ENCODE assay signal across 16 mouse cellular contexts in genomic region chr7:98109771-98110170, GRCm38 (mm10). TPM values are rescaled to one million over a fixed set of nuclear protein-coding genes. Genes with fewer than 3 reads are reported as not detected.
DNase-seq lines count a peak whose midpoint lies in the region; ATAC-seq and TF ChIP-seq lines count a peak whose summit lies in the region.
"Had no signal": no experiment of that assay in that cellular context is flagged by ENCODE, and none has a peak within 500 bp of the region (broad histone marks: within the 10 kb centered on the region; RNA-seq: fewer than 3 reads in every experiment).

No protein-coding gene starts in this region.

- no peak overlapping the region for H3K27ac ChIP-seq in midbrain, embryonic 10.5 days (replicated peaks)
- no peak overlapping the region for H3K27ac ChIP-seq in midbrain, embryonic 15.5 days
- H3K27ac ChIP-seq in thymus, adult 2 months (ENCODE audit: control insufficient read depth, insufficient read depth, low read length) = no peak overlapping the region
- H3K27ac ChIP-seq: embryonic facial prominence, embryonic 13.5 days; forebrain, embryonic 12.5 days; hindbrain, embryonic 15.5 days had no signal

- no peaks in the 10 kb centered on the region for H3K9me3 ChIP-seq in midbrain, embryonic 10.5 days (replicated peaks)
- no peaks in the 10 kb centered on the region for H3K9me3 ChIP-seq in midbrain, embryonic 15.5 days
- H3K9me3 ChIP-seq: embryonic facial prominence, embryonic 13.5 days; forebrain, embryonic 12.5 days; heart, embryonic 12.5 days; hindbrain, embryonic 15.5 days had no signal

- DNase-seq in Muller cell, postnatal 12 days (ENCODE audit: inconsistent ontology term) = peak; percentile 26
- DNase-seq in NIH3T3 (ENCODE audit: low read depth) = peak; percentile 20
- peak; percentile 55 for DNase-seq in cerebellum, adult 8-10 months
- DNase-seq in cerebellum, postnatal 36 days = peak; percentile 48 to 61
- no peak for DNase-seq in midbrain, embryonic 10.5 days (ENCODE audit: low spot score)
- no peak for DNase-seq in thymus, adult 2 months
- DNase-seq: adrenal gland, postnatal 10 days; gastrocnemius, postnatal 14 days; kidney, adult 11 months; kidney, adult 9 months had no signal

- no peak overlapping the region for H3K4me3 ChIP-seq in midbrain, embryonic 10.5 days
- no peak overlapping the region for H3K4me3 ChIP-seq in midbrain, embryonic 15.5 days
- no peak overlapping the region for H3K4me3 ChIP-seq in thymus, adult 2 months (ENCODE audit: control insufficient read depth, insufficient read depth, low read length)
- H3K4me3 ChIP-seq: embryonic facial prominence, embryonic 13.5 days; forebrain, embryonic 12.5 days; heart, embryonic 12.5 days; hindbrain, embryonic 15.5 days had no signal

- no peak for TF ChIP-seq POLR2A in thymus, adult 2 months (IDR thresholded peaks at IDR 0.05; ENCODE audit: control insufficient read depth, extremely low read depth, insufficient read depth, low read length, poor library complexity)

- ATAC-seq in midbrain, embryonic 15.5 days (replicated peaks) = no peak
- ATAC-seq: forebrain, embryonic 16.5 days had no signal

- H3K36me3 ChIP-seq in midbrain, embryonic 10.5 days = no peaks in the 10 kb centered on the region
- H3K36me3 ChIP-seq in midbrain, embryonic 15.5 days (replicated peaks) = no peaks in the 10 kb centered on the region
- no peaks in the 10 kb centered on the region for H3K36me3 ChIP-seq in thymus, adult 2 months (ENCODE audit: control insufficient read depth, insufficient read depth, low read length)
- H3K36me3 ChIP-seq: embryonic facial prominence, embryonic 13.5 days; forebrain, embryonic 12.5 days; heart, embryonic 12.5 days; hindbrain, embryonic 15.5 days had no signal

- H3K4me1 ChIP-seq in midbrain, embryonic 10.5 days = peaks cover 15% of the 10 kb centered on the region
- H3K4me1 ChIP-seq in midbrain, embryonic 15.5 days = peaks cover 8% of the 10 kb centered on the region
- H3K4me1 ChIP-seq in thymus, adult 2 months (replicated peaks; ENCODE audit: control insufficient read depth, insufficient read depth, low read length) = peaks cover 21% of the 10 kb centered on the region

- no peak overlapping the region for H3K4me2 ChIP-seq in midbrain, embryonic 15.5 days
- H3K4me2 ChIP-seq: embryonic facial prominence, embryonic 13.5 days; forebrain, embryonic 12.5 days; heart, embryonic 12.5 days; hindbrain, embryonic 15.5 days had no signal

- H3K9ac ChIP-seq in midbrain, embryonic 15.5 days = no peak overlapping the region
- H3K9ac ChIP-seq: embryonic facial prominence, embryonic 13.5 days; forebrain, embryonic 12.5 days; heart, embryonic 12.5 days; hindbrain, embryonic 15.5 days had no signal

- TF ChIP-seq CTCF in thymus, adult 2 months (IDR thresholded peaks at IDR 0.05; ENCODE audit: borderline replicate concordance, control insufficient read depth, extremely low read depth, insufficient read depth, low read length, poor library complexity) = no peak

- 81% methylated on average over 4 of the region's 4 CpGs for WGBS in midbrain, embryonic 10.5 days
- WGBS in midbrain, embryonic 15.5 days = 77% methylated on average over 4 of the region's 4 CpGs
- 93% methylated on average over 4 of the region's 4 CpGs for WGBS in thymus, adult 2 months

- H3K27me3 ChIP-seq in midbrain, embryonic 10.5 days (ENCODE audit: low read depth, poor library complexity, severe bottlenecking) = peaks cover 44% of the 10 kb centered on the region
- H3K27me3 ChIP-seq in midbrain, embryonic 15.5 days (replicated peaks) = peaks cover 15% of the 10 kb centered on the region
- no peaks in the 10 kb centered on the region; the same call in 1 of the 2 replicates for H3K27me3 ChIP-seq in thymus, adult 2 months (ENCODE audit: control insufficient read depth, insufficient read depth, low read length)

RNA-seq across cellular contexts. Expression of gene Myo7a, which starts 9.6 kb away (rescaled TPM):
- polyA plus RNA-seq in midbrain, embryonic 10.5 days (2016; fragmentation: Nextera tagmentation; extraction: Ambion mirVana) = 17.7 and 19.2 TPM in 2 replicates
- polyA plus RNA-seq in midbrain, embryonic 15.5 days (2015; fragmentation: Nextera tagmentation; extraction: Ambion mirVana) = 20.6 and 23.8 TPM in 2 replicates
- 8.0 and 10.1 TPM in 2 replicates for polyA plus RNA-seq in thymus, adult 2 months (2012; rRNA removed)

RNA-seq across cellular contexts. Expression of gene Omp, which starts 35.5 kb away (rescaled TPM):
- 0.10 TPM in 2 replicates for polyA plus RNA-seq in midbrain, embryonic 10.5 days (2016; fragmentation: Nextera tagmentation; extraction: Ambion mirVana)
- polyA plus RNA-seq in midbrain, embryonic 15.5 days (2015; fragmentation: Nextera tagmentation; extraction: Ambion mirVana) = 0.33 and 0.37 TPM in 2 replicates
- polyA plus RNA-seq in thymus, adult 2 months (2012; rRNA removed) = 1.8 TPM in 2 replicates

Comparison
In these comparisons a context has a peak if more than half of its experiments do, and no peak if none do; other contexts are left out.
1. DNase-seq: peak in Muller cell, postnatal 12 days (single experiment), NIH3T3 (single experiment), cerebellum, adult 8-10 months (single experiment) and cerebellum, postnatal 36 days (2 of 2); none in midbrain, embryonic 10.5 days (single experiment) and thymus, adult 2 months (single experiment).